Mouse (Mus musculus): ENCODE data around the gene Cyp2w1. TPM values are rescaled to one million over a fixed set of nuclear protein-coding genes. Genes with fewer than 3 reads are reported as not detected.
"Not testable (repeated sequence)": the region's sequence is repeated elsewhere in the genome, so short reads cannot be mapped to it uniquely, and the experiment has no call there.

Gene Cyp2w1
- polyA plus RNA-seq, 1 experiment from 2014 or later = 11.5 TPM

GRCm38 (mm10) chr5:139388694-139389675 lies 36.6 kb downstream of the Cyp2w1 start:
- H3K4me2 ChIP-seq (ENCODE audit: low read depth, low read length) = no peak overlapping the region; the same call in 1 of the 2 replicates
- H3K27ac ChIP-seq (replicated peaks; ENCODE audit: low read depth, low read length) = peak overlapping the region; percentile 77
- H3K4me3 ChIP-seq (ENCODE audit: low read depth, low read length) = no peak overlapping the region
- peaks cover 13% of the 10 kb centered on the region for H3K4me1 ChIP-seq (ENCODE audit: control insufficient read depth, insufficient read depth, low read length)
- no peaks in the 10 kb centered on the region for H3K27me3 ChIP-seq (replicated peaks; ENCODE audit: control insufficient read depth, insufficient read depth, low read length)
- DNase-seq (ENCODE audit: low spot score) (no peak), ATAC-seq (ENCODE audit: low read depth) (peak; percentile 20; the same call in 1 of the 2 replicates)
- 66% methylated on average over 17 of the region's 17 CpGs for WGBS
- H3K9ac ChIP-seq (ENCODE audit: low read depth, low read length) = peak overlapping the region; percentile 41
- H3K36me3 ChIP-seq (ENCODE audit: control insufficient read depth, insufficient read depth, low read length) = 0 out of 2 replicates have a peak, but pooled peaks cover 4% of the 10 kb centered on the region
- H3K9me3 ChIP-seq (ENCODE audit: control insufficient read depth, low read length) = no peaks in the 10 kb centered on the region

DNA sequence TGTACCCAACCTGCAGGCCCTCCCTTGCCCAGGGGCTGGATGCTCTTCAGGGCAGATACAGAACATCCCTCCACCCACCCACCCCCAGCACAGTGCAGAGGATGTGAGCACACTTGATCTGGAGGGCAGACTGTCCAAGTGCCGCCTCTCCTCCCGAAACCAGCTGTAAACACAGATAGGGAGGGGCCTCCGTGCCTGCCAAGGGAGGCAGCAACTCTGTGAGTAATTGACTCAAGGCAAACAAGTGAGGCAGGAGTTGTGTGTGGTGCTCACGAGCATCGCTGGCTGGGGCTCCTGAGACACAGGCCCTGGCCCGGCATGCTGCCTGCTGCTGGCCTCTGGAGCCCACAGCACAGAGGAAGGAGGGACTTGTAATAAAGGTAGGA lies 37.3 kb downstream of the Cyp2w1 start:
- Histone ChIP-seq H3K4me3 (ENCODE audit: low read depth, low read length) (no peak overlapping the region), H3K27ac (replicated peaks; ENCODE audit: low read depth, low read length) (peak overlapping the region; percentile 77), H3K36me3 (ENCODE audit: control insufficient read depth, insufficient read depth, low read length) (0 out of 2 replicates have a peak, but pooled peaks cover 4% of the 10 kb centered on the region), H3K9me3 (ENCODE audit: control insufficient read depth, low read length) (no peaks in the 10 kb centered on the region), H3K9ac (ENCODE audit: low read depth, low read length) (peak overlapping the region; percentile 41), H3K4me1 (ENCODE audit: control insufficient read depth, insufficient read depth, low read length) (peaks cover 13% of the 10 kb centered on the region), H3K4me2 (ENCODE audit: low read depth, low read length) (no peak overlapping the region; the same call in 1 of the 2 replicates), H3K27me3 (replicated peaks; ENCODE audit: control insufficient read depth, insufficient read depth, low read length) (no peaks in the 10 kb centered on the region)
- ATAC-seq (ENCODE audit: low read depth) (0 out of 2 replicates have a peak, but pooled peaks have one; percentile 26), DNase-seq (ENCODE audit: low spot score) (peak; percentile 65)
- WGBS = 13% methylated on average over 6 of the region's 6 CpGs

GRCm38 (mm10) chr5:139390324-139391119 lies 38.1 kb downstream of the Cyp2w1 start:
- H3K27ac ChIP-seq (replicated peaks; ENCODE audit: low read depth, low read length); H3K9me3 ChIP-seq (ENCODE audit: control insufficient read depth, low read length); H3K9ac ChIP-seq (ENCODE audit: low read depth, low read length); DNase-seq (ENCODE audit: low spot score); H3K36me3 ChIP-seq (ENCODE audit: control insufficient read depth, insufficient read depth, low read length); H3K4me2 ChIP-seq (ENCODE audit: low read depth, low read length); ATAC-seq (ENCODE audit: low read depth); H3K4me3 ChIP-seq (ENCODE audit: low read depth, low read length); H3K27me3 ChIP-seq (replicated peaks; ENCODE audit: control insufficient read depth, insufficient read depth, low read length): not testable (repeated sequence)
- WGBS = 75% methylated on average over 5 of the region's 5 CpGs
- H3K4me1 ChIP-seq (ENCODE audit: control insufficient read depth, insufficient read depth, low read length) = peaks cover 13% of the 10 kb centered on the region

GRCm38 (mm10) chr5:139391309-139391990 lies 39.0 kb downstream of the Cyp2w1 start:
- WGBS = 69% methylated on average over 9 of the region's 11 CpGs
- Histone ChIP-seq H3K9ac (ENCODE audit: low read depth, low read length) (0 out of 2 replicates have a peak overlapping the region, but pooled peaks have one; percentile 14), H3K4me1 (ENCODE audit: control insufficient read depth, insufficient read depth, low read length) (peaks cover 13% of the 10 kb centered on the region), H3K4me2 (ENCODE audit: low read depth, low read length) (no peak overlapping the region), H3K4me3 (ENCODE audit: low read depth, low read length) (no peak overlapping the region), H3K36me3 (ENCODE audit: control insufficient read depth, insufficient read depth, low read length) (0 out of 2 replicates have a peak, but pooled peaks cover 4% of the 10 kb centered on the region), H3K9me3 (ENCODE audit: control insufficient read depth, low read length) (no peaks in the 10 kb centered on the region), H3K27me3 (replicated peaks; ENCODE audit: control insufficient read depth, insufficient read depth, low read length) (no peaks in the 10 kb centered on the region), H3K27ac (replicated peaks; ENCODE audit: low read depth, low read length) (no peak overlapping the region; the same call in 1 of the 2 replicates)
- DNase-seq (ENCODE audit: low spot score) (no peak), ATAC-seq (ENCODE audit: low read depth) (no peak)

DNA sequence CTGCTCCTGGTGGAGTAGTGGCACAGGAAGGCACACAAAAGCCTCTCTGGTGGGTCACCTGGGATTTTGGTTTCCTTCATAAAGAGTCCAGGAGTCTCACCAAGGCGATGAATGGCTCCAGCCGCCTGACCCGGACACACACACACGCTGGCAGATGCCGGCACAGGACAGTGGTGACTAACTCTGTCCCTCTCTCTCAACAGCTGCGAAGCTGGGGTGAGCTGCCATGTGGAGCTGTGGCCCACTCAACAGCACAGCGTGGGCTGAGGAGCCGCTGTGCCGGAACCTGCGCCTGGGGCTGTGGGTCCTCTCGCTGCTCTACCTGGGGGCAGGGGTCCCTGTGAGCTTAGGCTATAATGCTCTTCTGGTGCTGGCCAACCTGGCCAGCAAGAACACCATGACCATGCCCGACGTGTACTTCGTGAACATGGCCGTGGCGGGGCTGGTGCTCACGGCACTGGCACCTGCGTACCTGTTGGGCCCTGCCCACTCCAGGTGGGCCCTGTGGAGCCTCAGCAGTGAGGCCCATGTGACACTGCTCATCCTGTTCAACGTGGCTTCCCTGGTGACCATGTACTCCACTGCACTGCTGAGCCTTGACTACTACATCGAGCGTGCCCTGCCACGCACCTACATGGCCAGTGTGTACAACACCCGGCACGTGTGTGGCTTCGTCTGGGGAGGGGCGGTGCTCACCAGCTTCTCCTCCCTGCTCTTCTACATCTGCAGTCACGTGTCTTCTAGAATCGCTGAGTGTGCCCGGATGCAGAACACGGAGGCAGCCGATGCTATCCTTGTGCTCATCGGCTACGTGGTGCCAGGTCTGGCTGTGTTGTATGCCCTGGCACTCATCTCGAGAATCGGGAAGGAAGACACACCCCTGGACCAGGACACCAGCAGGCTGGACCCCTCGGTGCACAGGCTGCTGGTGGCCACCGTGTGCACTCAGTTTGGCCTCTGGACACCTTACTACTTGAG lies 40.1 kb downstream of the Cyp2w1 start:
- Histone ChIP-seq H3K9ac (ENCODE audit: low read depth, low read length) (no peak overlapping the region), H3K27me3 (replicated peaks; ENCODE audit: control insufficient read depth, insufficient read depth, low read length) (no peaks in the 10 kb centered on the region), H3K4me3 (ENCODE audit: low read depth, low read length) (no peak overlapping the region), H3K4me2 (ENCODE audit: low read depth, low read length) (no peak overlapping the region), H3K27ac (replicated peaks; ENCODE audit: low read depth, low read length) (no peak overlapping the region), H3K9me3 (ENCODE audit: control insufficient read depth, low read length) (no peaks in the 10 kb centered on the region), H3K4me1 (ENCODE audit: control insufficient read depth, insufficient read depth, low read length) (peaks cover 13% of the 10 kb centered on the region), H3K36me3 (ENCODE audit: control insufficient read depth, insufficient read depth, low read length) (0 out of 2 replicates have a peak, but pooled peaks cover 4% of the 10 kb centered on the region)
- 93% methylated on average over 35 of the region's 37 CpGs for WGBS
- no peak for DNase-seq (ENCODE audit: low spot score)
- no peak for ATAC-seq (ENCODE audit: low read depth)

- peaks cover 13% of the 10 kb centered on the region for H3K4me1 ChIP-seq (ENCODE audit: control insufficient read depth, insufficient read depth, low read length)
- no peak overlapping the region for H3K9ac ChIP-seq (ENCODE audit: low read depth, low read length)
- H3K27ac ChIP-seq (replicated peaks; ENCODE audit: low read depth, low read length) = no peak overlapping the region
- no peak for DNase-seq (ENCODE audit: low spot score)
- WGBS = 91% methylated on average over 16 of the region's 16 CpGs
- no peak overlapping the region for H3K4me2 ChIP-seq (ENCODE audit: low read depth, low read length)
- no peaks in the 10 kb centered on the region for H3K27me3 ChIP-seq (replicated peaks; ENCODE audit: control insufficient read depth, insufficient read depth, low read length)
- ATAC-seq (ENCODE audit: low read depth) = no peak
- H3K36me3 ChIP-seq (ENCODE audit: control insufficient read depth, insufficient read depth, low read length) = 0 out of 2 replicates have a peak, but pooled peaks cover 4% of the 10 kb centered on the region
- H3K4me3 ChIP-seq (ENCODE audit: low read depth, low read length) = no peak overlapping the region
- no peaks in the 10 kb centered on the region for H3K9me3 ChIP-seq (ENCODE audit: control insufficient read depth, low read length)
Observed at GRCm38 (mm10) chr5:139393197-139393588, 40.8 kb downstream of the Cyp2w1 start.

GRCm38 (mm10) chr5:139394399-139394798 lies 42.0 kb downstream of the Cyp2w1 start:
- 63% methylated on average over 7 of the region's 7 CpGs for WGBS
- no peak overlapping the region for H3K4me3 ChIP-seq (ENCODE audit: low read depth, low read length)
- H3K9ac ChIP-seq (ENCODE audit: low read depth, low read length) = no peak overlapping the region
- no peaks in the 10 kb centered on the region for H3K27me3 ChIP-seq (replicated peaks; ENCODE audit: control insufficient read depth, insufficient read depth, low read length)
- H3K4me1 ChIP-seq (ENCODE audit: control insufficient read depth, insufficient read depth, low read length) = peaks cover 8% of the 10 kb centered on the region
- no peak overlapping the region for H3K27ac ChIP-seq (replicated peaks; ENCODE audit: low read depth, low read length)
- DNase-seq (ENCODE audit: low spot score) (no peak), ATAC-seq (ENCODE audit: low read depth) (no peak)
- H3K36me3 ChIP-seq (ENCODE audit: control insufficient read depth, insufficient read depth, low read length) = 0 out of 2 replicates have a peak, but pooled peaks cover 4% of the 10 kb centered on the region
- no peaks in the 10 kb centered on the region for H3K9me3 ChIP-seq (ENCODE audit: control insufficient read depth, low read length)
- H3K4me2 ChIP-seq (ENCODE audit: low read depth, low read length) = no peak overlapping the region

Data from embryonic facial prominence, embryonic 14.5 days (tissue).